Mouse (Mus musculus): Measurements from ENCODE around the gene Nkapd1. TPM values are rescaled to one million over a fixed set of nuclear protein-coding genes. Genes with fewer than 3 reads are reported as not detected.

The Nkapd1 gene
- polyA plus RNA-seq (2014; fragmentation: Illumina TruSeq; extraction: RNeasy Lipid Tissue Mini Kit (QIAGEN cat#74804); ENCODE audit: low read depth, low replicate concordance), result 32.2 TPM

GRCm38 (mm10) chr9:50616766-50617603 lies at the start of gene Nkapd1, which contains the start of gene Pih1d2:
Nkapd1 (minus strand) TSS chr9:50617464.
Pih1d2 (plus strand) TSS chr9:50617321.

DNA sequence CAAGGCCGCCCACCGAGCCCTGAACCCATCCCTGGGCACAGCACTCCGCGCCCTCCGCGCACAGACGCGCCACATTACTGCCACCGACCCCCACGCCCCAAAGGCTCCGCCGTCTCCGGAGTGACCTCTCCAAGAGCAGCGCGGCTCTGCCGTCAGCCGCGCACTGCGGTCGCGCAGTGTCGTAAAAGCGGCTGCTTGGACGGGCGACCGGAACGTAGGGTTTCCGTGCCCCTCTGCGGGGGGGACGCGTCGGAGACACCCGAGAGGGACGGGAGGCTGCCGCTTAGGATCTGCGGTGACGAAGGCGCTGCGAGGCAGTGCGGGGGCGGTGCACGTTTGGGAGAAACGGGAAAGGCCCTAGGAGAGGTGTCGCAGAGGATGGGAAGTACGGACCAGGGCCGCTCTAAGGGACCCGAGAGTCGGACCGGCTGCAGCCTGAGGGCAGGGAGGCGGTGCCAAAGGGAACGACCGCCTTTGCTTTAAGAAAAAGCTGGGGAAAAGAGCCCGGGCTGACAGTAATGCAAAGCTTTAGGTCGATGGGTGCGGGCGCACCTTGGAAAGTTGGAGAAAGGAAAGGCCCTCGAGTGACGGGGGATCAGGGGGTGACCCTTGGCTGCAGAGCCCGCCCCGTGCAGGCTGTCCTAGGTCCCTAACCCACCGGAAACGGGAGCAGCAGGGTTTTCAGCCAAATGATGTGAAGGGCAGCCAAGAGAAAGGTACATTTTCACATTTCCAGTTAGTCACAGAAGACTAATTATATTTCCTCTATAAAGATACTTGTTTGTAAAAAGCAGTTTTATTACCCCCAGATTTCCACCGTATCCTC lies 42.3 kb upstream of the Nkapd1 start, which contains the start of gene Dlat:
Dlat (minus strand) TSS at position 389 of the 826 bp plus-strand sequence.

GRCm38 (mm10) chr9:50603189-50603997 lies 13.9 kb downstream of the Nkapd1 start, which contains the start of the genes Sdhd and Timm8b:
Sdhd (minus strand) TSS chr9:50603812.
Timm8b (plus strand) TSS chr9:50603910.

DNA sequence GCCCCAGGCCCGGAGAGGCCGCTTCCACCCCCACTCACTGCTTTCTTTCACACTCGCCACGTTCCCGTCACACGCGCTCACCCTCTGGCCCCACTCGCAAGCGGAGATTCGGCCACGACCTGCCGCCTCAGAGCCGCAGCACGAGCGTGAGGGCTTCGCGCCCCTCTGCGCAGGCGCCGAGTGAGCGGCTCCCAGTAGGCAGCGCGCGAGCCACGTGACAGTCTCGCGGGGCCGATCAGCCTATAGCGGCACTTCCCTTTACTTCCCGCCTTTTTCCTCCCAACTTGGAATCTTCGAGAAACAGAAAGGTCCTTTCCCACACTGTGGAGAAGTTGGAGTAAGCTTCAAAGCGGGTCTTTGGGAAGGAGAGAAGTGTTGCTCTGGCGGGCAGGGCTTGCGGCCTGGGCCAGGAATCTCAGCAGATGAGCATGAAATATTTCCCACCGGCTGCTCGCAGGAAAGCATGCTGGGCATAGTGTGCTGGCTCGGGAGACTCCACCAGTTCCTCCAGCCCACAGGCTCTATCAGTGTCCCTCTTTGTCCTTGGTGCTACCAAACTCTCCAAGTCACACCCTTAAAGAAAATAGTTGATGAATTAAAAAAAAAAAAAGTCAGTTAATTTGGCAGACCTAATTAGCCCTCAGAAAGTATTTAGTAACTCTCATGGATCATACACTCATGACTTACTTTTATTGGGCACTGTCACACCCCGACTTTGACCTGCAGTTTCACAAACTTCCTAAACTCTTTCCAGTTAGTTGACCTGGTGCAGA lies 55.9 kb downstream of the Nkapd1 start, which contains the start of gene Tex12:
Tex12 (minus strand) TSS at position 181 of the 773 bp plus-strand sequence.

Other genes starting within 250 kb of the Nkapd1 start
- gene Plet1, start 122.9 kb downstream of the Nkapd1 start, polyA plus RNA-seq (2014; fragmentation: Illumina TruSeq; extraction: RNeasy Lipid Tissue Mini Kit (QIAGEN cat#74804); ENCODE audit: low read depth, low replicate concordance), result 2.0 TPM
- 132 TPM for gene Pts, start 88.7 kb downstream of the Nkapd1 start, polyA plus RNA-seq (2014; fragmentation: Illumina TruSeq; extraction: RNeasy Lipid Tissue Mini Kit (QIAGEN cat#74804); ENCODE audit: low read depth, low replicate concordance)
- gene Il18, start 62.6 kb downstream of the Nkapd1 start, polyA plus RNA-seq (2014; fragmentation: Illumina TruSeq; extraction: RNeasy Lipid Tissue Mini Kit (QIAGEN cat#74804); ENCODE audit: low read depth, low replicate concordance), result 92.4 TPM
- 31.7 TPM for gene Bco2, start 62.3 kb downstream of the Nkapd1 start, polyA plus RNA-seq (2014; fragmentation: Illumina TruSeq; extraction: RNeasy Lipid Tissue Mini Kit (QIAGEN cat#74804); ENCODE audit: low read depth, low replicate concordance)
- gene Tex12, start 56.1 kb downstream of the Nkapd1 start, polyA plus RNA-seq (2014; fragmentation: Illumina TruSeq; extraction: RNeasy Lipid Tissue Mini Kit (QIAGEN cat#74804); ENCODE audit: low read depth, low replicate concordance), result 6.3 TPM
- 263 TPM for gene Sdhd, start 13.7 kb downstream of the Nkapd1 start, polyA plus RNA-seq (2014; fragmentation: Illumina TruSeq; extraction: RNeasy Lipid Tissue Mini Kit (QIAGEN cat#74804); ENCODE audit: low read depth, low replicate concordance)
- 69.1 TPM for gene Timm8b, start 13.6 kb downstream of the Nkapd1 start, polyA plus RNA-seq (2014; fragmentation: Illumina TruSeq; extraction: RNeasy Lipid Tissue Mini Kit (QIAGEN cat#74804); ENCODE audit: low read depth, low replicate concordance)
- 1.2 TPM for gene Pih1d2, start 143 bp downstream of the Nkapd1 start, polyA plus RNA-seq (2014; fragmentation: Illumina TruSeq; extraction: RNeasy Lipid Tissue Mini Kit (QIAGEN cat#74804); ENCODE audit: low read depth, low replicate concordance)
- 70.5 TPM for gene Dlat, start 42.3 kb upstream of the Nkapd1 start, polyA plus RNA-seq (2014; fragmentation: Illumina TruSeq; extraction: RNeasy Lipid Tissue Mini Kit (QIAGEN cat#74804); ENCODE audit: low read depth, low replicate concordance)
- gene Dixdc1, start 122.1 kb upstream of the Nkapd1 start, polyA plus RNA-seq (2014; fragmentation: Illumina TruSeq; extraction: RNeasy Lipid Tissue Mini Kit (QIAGEN cat#74804); ENCODE audit: low read depth, low replicate concordance), result 14.7 TPM
- gene 2310030G06Rik, start 129.1 kb upstream of the Nkapd1 start, polyA plus RNA-seq (2014; fragmentation: Illumina TruSeq; extraction: RNeasy Lipid Tissue Mini Kit (QIAGEN cat#74804); ENCODE audit: low read depth, low replicate concordance), result 31.9 TPM
- gene Cryab, start 133.9 kb upstream of the Nkapd1 start, polyA plus RNA-seq (2014; fragmentation: Illumina TruSeq; extraction: RNeasy Lipid Tissue Mini Kit (QIAGEN cat#74804); ENCODE audit: low read depth, low replicate concordance), result 2.7 TPM
- not detected for gene Hspb2, start 134.9 kb upstream of the Nkapd1 start, polyA plus RNA-seq (2014; fragmentation: Illumina TruSeq; extraction: RNeasy Lipid Tissue Mini Kit (QIAGEN cat#74804); ENCODE audit: low read depth, low replicate concordance)
- 4.0 TPM for gene Fdxacb1, start 150.8 kb upstream of the Nkapd1 start, polyA plus RNA-seq (2014; fragmentation: Illumina TruSeq; extraction: RNeasy Lipid Tissue Mini Kit (QIAGEN cat#74804); ENCODE audit: low read depth, low replicate concordance)
- 5.4 TPM for gene Alg9, start 157.6 kb upstream of the Nkapd1 start, polyA plus RNA-seq (2014; fragmentation: Illumina TruSeq; extraction: RNeasy Lipid Tissue Mini Kit (QIAGEN cat#74804); ENCODE audit: low read depth, low replicate concordance)
- 88.7 TPM for gene 1110032A03Rik, start 158.1 kb upstream of the Nkapd1 start, polyA plus RNA-seq (2014; fragmentation: Illumina TruSeq; extraction: RNeasy Lipid Tissue Mini Kit (QIAGEN cat#74804); ENCODE audit: low read depth, low replicate concordance)
- gene Ppp2r1b, start 227.8 kb upstream of the Nkapd1 start, polyA plus RNA-seq (2014; fragmentation: Illumina TruSeq; extraction: RNeasy Lipid Tissue Mini Kit (QIAGEN cat#74804); ENCODE audit: low read depth, low replicate concordance), result 21.9 TPM